Mouse (Mus musculus): Measurements from ENCODE around the gene Gm20777. TPM values are rescaled to one million over a fixed set of nuclear protein-coding genes. Genes with fewer than 3 reads are reported as not detected.
"Not testable (repeated sequence)": the region's sequence is repeated elsewhere in the genome, so short reads cannot be mapped to it uniquely, and the experiment has no call there.

The Gm20777 gene
- polyA plus RNA-seq (2015; fragmentation: Nextera tagmentation; extraction: Ambion mirVana): not detected in 2 replicates

GRCm38 (mm10) chrY:10752350-10752749 is at the start of gene Gm20777:
Gm20777 (minus strand) TSS chrY:10752450.
- ATAC-seq (ENCODE audit: low FRiP score); H3K9ac ChIP-seq (replicated peaks); H3K27me3 ChIP-seq (replicated peaks); H3K27ac ChIP-seq (replicated peaks); H3K4me2 ChIP-seq; H3K36me3 ChIP-seq; H3K9me3 ChIP-seq (replicated peaks); H3K4me3 ChIP-seq (replicated peaks); H3K4me1 ChIP-seq: not testable (repeated sequence)

GRCm38 (mm10) chrY:10709551-10709950 is 42.7 kb downstream of the Gm20777 start:
- 60% methylated on average over 1 of the region's 5 CpGs for WGBS
- H3K4me1 ChIP-seq; ATAC-seq (ENCODE audit: low FRiP score): not testable (repeated sequence)

GRCm38 (mm10) chrY:10708761-10709160 is 43.5 kb downstream of the Gm20777 start:
- not testable (repeated sequence) for H3K27ac ChIP-seq (replicated peaks); ATAC-seq (ENCODE audit: low FRiP score)
- WGBS: 93% methylated on average over 30 of the region's 30 CpGs

More at GRCm38 (mm10) chrY:10709551-10709950, 42.7 kb downstream of the Gm20777 start:
- H3K9me3 ChIP-seq (replicated peaks); H3K36me3 ChIP-seq; H3K4me3 ChIP-seq (replicated peaks); H3K27ac ChIP-seq (replicated peaks); H3K4me2 ChIP-seq; H3K27me3 ChIP-seq (replicated peaks); H3K9ac ChIP-seq (replicated peaks): not testable (repeated sequence)

GRCm38 (mm10) chrY:10708226-10708625 is 44.0 kb downstream of the Gm20777 start:
- H3K4me1 ChIP-seq; H3K9ac ChIP-seq (replicated peaks); ATAC-seq (ENCODE audit: low FRiP score); H3K4me2 ChIP-seq; H3K4me3 ChIP-seq (replicated peaks); H3K27ac ChIP-seq (replicated peaks); H3K36me3 ChIP-seq; H3K27me3 ChIP-seq (replicated peaks); H3K9me3 ChIP-seq (replicated peaks): not testable (repeated sequence)
- WGBS: 91% methylated on average over 15 of the region's 16 CpGs

More at GRCm38 (mm10) chrY:10708761-10709160, 43.5 kb downstream of the Gm20777 start:
- H3K9ac ChIP-seq (replicated peaks); H3K4me1 ChIP-seq; H3K36me3 ChIP-seq; H3K27me3 ChIP-seq (replicated peaks); H3K4me3 ChIP-seq (replicated peaks); H3K9me3 ChIP-seq (replicated peaks); H3K4me2 ChIP-seq: not testable (repeated sequence)

- H3K4me3 ChIP-seq (replicated peaks); H3K4me2 ChIP-seq; H3K27me3 ChIP-seq (replicated peaks); H3K9ac ChIP-seq (replicated peaks); H3K36me3 ChIP-seq; H3K27ac ChIP-seq (replicated peaks); ATAC-seq (ENCODE audit: low FRiP score); H3K4me1 ChIP-seq; H3K9me3 ChIP-seq (replicated peaks): not testable (repeated sequence)
- WGBS: 93% methylated on average over 6 of the region's 7 CpGs
These were observed 45.6 kb downstream of the Gm20777 start for GRCm38 (mm10) chrY:10706686-10707085.

Other genes with a start within 250 kb of the Gm20777 start
- gene Gm20737, start 216.4 kb downstream of the Gm20777 start, polyA plus RNA-seq (2015; fragmentation: Nextera tagmentation; extraction: Ambion mirVana): not detected in 2 replicates
- not detected in 2 replicates for gene Gm21775, start 199.0 kb downstream of the Gm20777 start, polyA plus RNA-seq (2015; fragmentation: Nextera tagmentation; extraction: Ambion mirVana)
- not detected in 2 replicates for gene Gm21900, start 136.1 kb downstream of the Gm20777 start, polyA plus RNA-seq (2015; fragmentation: Nextera tagmentation; extraction: Ambion mirVana)

Data from neural tube, embryonic 15.5 days (tissue).